15 mouse cellular contexts compared by ENCODE assay signal in the genomic region with DNA sequence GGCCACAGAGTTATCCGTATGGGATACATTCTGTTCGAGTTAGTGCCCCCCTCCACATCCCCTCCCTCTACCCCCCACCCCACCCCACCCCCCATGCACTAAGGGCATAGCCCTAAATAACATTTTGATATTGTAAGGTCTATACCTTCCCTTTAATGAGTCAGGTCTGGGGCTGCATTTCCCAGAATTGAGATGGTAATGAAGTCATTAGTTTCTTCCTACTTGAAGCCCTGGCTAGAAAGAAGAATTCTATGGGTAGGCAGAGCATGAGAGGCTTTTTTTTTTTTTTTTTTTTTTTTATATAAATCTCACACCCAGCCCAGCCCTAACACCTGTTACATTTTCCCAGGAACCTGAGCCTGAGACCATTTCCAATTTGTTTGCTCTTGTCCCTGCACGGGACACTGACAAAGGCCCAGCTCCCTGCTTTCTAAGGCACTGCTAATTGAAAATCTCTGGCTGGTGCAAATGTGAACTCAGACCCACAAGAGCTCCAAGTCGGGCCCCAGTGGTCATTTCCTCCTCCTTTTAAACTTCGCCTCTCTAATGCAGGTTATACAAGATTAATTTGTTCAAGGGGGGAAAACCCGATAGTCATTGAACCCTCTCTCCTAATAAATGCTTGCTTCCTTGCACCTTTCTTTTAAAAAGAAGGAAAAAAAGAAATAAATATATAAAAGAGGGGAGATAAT.
DNase-seq lines count a peak whose midpoint lies in the region; ATAC-seq lines count a peak whose summit lies in the region.
"Had no signal": no experiment of that assay in that cellular context is flagged by ENCODE, and none has a peak within 500 bp of the region (broad histone marks: within the 10 kb centered on the region; RNA-seq: fewer than 3 reads in every experiment).

No protein-coding gene starts in this region.

- no peaks in the 10 kb centered on the region for H3K36me3 ChIP-seq in midbrain, embryonic 10.5 days
- no peaks in the 10 kb centered on the region for H3K36me3 ChIP-seq in midbrain, embryonic 16.5 days (ENCODE audit: control insufficient read depth, insufficient read depth, low read length)
- no peaks in the 10 kb centered on the region for H3K36me3 ChIP-seq in forebrain, embryonic 14.5 days (ENCODE audit: control insufficient read depth, insufficient read depth, low read length)
- no peaks in the 10 kb centered on the region for H3K36me3 ChIP-seq in hindbrain, embryonic 15.5 days
- no peaks in the 10 kb centered on the region for H3K36me3 ChIP-seq in neural tube, embryonic 13.5 days
- H3K36me3 ChIP-seq: liver, embryonic 12.5 days; lung, embryonic 15.5 days had no signal

- peaks cover 5% of the 10 kb centered on the region; the same call in 1 of the 2 replicates for H3K9me3 ChIP-seq in midbrain, embryonic 10.5 days (replicated peaks)
- H3K9me3 ChIP-seq in midbrain, embryonic 16.5 days (replicated peaks; ENCODE audit: control insufficient read depth, low read length, poor library complexity, severe bottlenecking), result no peaks in the 10 kb centered on the region
- no peaks in the 10 kb centered on the region for H3K9me3 ChIP-seq in forebrain, embryonic 14.5 days (replicated peaks; ENCODE audit: control insufficient read depth, low read length)
- no peaks in the 10 kb centered on the region for H3K9me3 ChIP-seq in hindbrain, embryonic 15.5 days
- no peaks in the 10 kb centered on the region for H3K9me3 ChIP-seq in neural tube, embryonic 13.5 days
- H3K9me3 ChIP-seq: liver, embryonic 12.5 days; lung, embryonic 15.5 days had no signal

- DNase-seq in midbrain, embryonic 10.5 days (ENCODE audit: low spot score), result no peak
- peak; percentile 76 for DNase-seq in forebrain, embryonic 14.5 days (ENCODE audit: low spot score)
- DNase-seq in thymus, postnatal 10 days (ENCODE audit: low spot score in 2 of 2), result no peak
- no peak for DNase-seq in frontal cortex, postnatal 10 days (ENCODE audit: low spot score in 2 of 2)
- DNase-seq in ovary, postnatal 14 days (ENCODE audit: low spot score), result no peak
- DNase-seq: adrenal gland, postnatal 36 days; cerebellum, adult 8-10 months; gastrocnemius, postnatal 14 days; kidney, adult 9 months; kidney, postnatal 36 days had no signal

- WGBS in midbrain, embryonic 10.5 days, result 27% methylated on average over 6 of the region's 6 CpGs
- 20% methylated on average over 6 of the region's 6 CpGs for WGBS in midbrain, embryonic 16.5 days
- 1% methylated on average over 6 of the region's 6 CpGs for WGBS in forebrain, embryonic 14.5 days
- WGBS in hindbrain, embryonic 15.5 days, result 19% methylated on average over 6 of the region's 6 CpGs
- 16% methylated on average over 6 of the region's 6 CpGs for WGBS in neural tube, embryonic 13.5 days

- no peaks in the 10 kb centered on the region for H3K27me3 ChIP-seq in midbrain, embryonic 10.5 days (ENCODE audit: low read depth, poor library complexity, severe bottlenecking)
- H3K27me3 ChIP-seq in midbrain, embryonic 16.5 days (ENCODE audit: control insufficient read depth, insufficient read depth, low read depth, low read length), result no peaks in the 10 kb centered on the region
- H3K27me3 ChIP-seq in forebrain, embryonic 14.5 days (replicated peaks; ENCODE audit: control insufficient read depth, insufficient read depth, low read length), result no peaks in the 10 kb centered on the region
- no peaks in the 10 kb centered on the region for H3K27me3 ChIP-seq in hindbrain, embryonic 15.5 days
- H3K27me3 ChIP-seq in neural tube, embryonic 13.5 days, result no peaks in the 10 kb centered on the region
- H3K27me3 ChIP-seq: liver, embryonic 12.5 days; lung, embryonic 15.5 days had no signal

- H3K9ac ChIP-seq in midbrain, embryonic 16.5 days (ENCODE audit: low read depth, low read length), result no peak overlapping the region
- no peak overlapping the region for H3K9ac ChIP-seq in forebrain, embryonic 14.5 days (ENCODE audit: low read length)
- H3K9ac ChIP-seq in hindbrain, embryonic 15.5 days, result no peak overlapping the region
- no peak overlapping the region for H3K9ac ChIP-seq in neural tube, embryonic 13.5 days
- H3K9ac ChIP-seq: liver, embryonic 12.5 days; lung, embryonic 15.5 days had no signal

- no peak overlapping the region for H3K4me3 ChIP-seq in midbrain, embryonic 10.5 days
- no peak overlapping the region for H3K4me3 ChIP-seq in midbrain, embryonic 16.5 days (ENCODE audit: low read depth, low read length)
- no peak overlapping the region for H3K4me3 ChIP-seq in forebrain, embryonic 14.5 days (ENCODE audit: low read depth, low read length)
- H3K4me3 ChIP-seq in hindbrain, embryonic 15.5 days, result no peak overlapping the region
- H3K4me3 ChIP-seq in neural tube, embryonic 13.5 days, result no peak overlapping the region
- H3K4me3 ChIP-seq: liver, embryonic 12.5 days; lung, embryonic 15.5 days had no signal

- H3K4me2 ChIP-seq in midbrain, embryonic 16.5 days (ENCODE audit: low read length), result no peak overlapping the region
- H3K4me2 ChIP-seq in forebrain, embryonic 14.5 days (ENCODE audit: low read length), result peak overlapping the region; percentile 16; the same call in 1 of the 2 replicates
- no peak overlapping the region for H3K4me2 ChIP-seq in hindbrain, embryonic 15.5 days
- H3K4me2 ChIP-seq in neural tube, embryonic 13.5 days, result no peak overlapping the region
- H3K4me2 ChIP-seq: liver, embryonic 12.5 days; lung, embryonic 15.5 days had no signal

- H3K4me1 ChIP-seq in midbrain, embryonic 10.5 days, result peaks cover 51% of the 10 kb centered on the region
- H3K4me1 ChIP-seq in midbrain, embryonic 16.5 days (ENCODE audit: control insufficient read depth, insufficient read depth, low read length), result peaks cover 15% of the 10 kb centered on the region; the same call in 1 of the 2 replicates
- H3K4me1 ChIP-seq in forebrain, embryonic 14.5 days (ENCODE audit: control insufficient read depth, insufficient read depth, low read length), result peaks cover 34% of the 10 kb centered on the region
- peaks cover 27% of the 10 kb centered on the region for H3K4me1 ChIP-seq in hindbrain, embryonic 15.5 days (replicated peaks)
- peaks cover 36% of the 10 kb centered on the region for H3K4me1 ChIP-seq in neural tube, embryonic 13.5 days (replicated peaks)
- H3K4me1 ChIP-seq: liver, embryonic 12.5 days; lung, embryonic 15.5 days had no signal

- peak overlapping the region; percentile 83 for H3K27ac ChIP-seq in midbrain, embryonic 10.5 days (replicated peaks)
- no peak overlapping the region for H3K27ac ChIP-seq in midbrain, embryonic 16.5 days (ENCODE audit: low read length)
- H3K27ac ChIP-seq in forebrain, embryonic 14.5 days (ENCODE audit: low read depth, low read length), result peak overlapping the region; percentile 82
- H3K27ac ChIP-seq in hindbrain, embryonic 15.5 days (replicated peaks), result peak overlapping the region; percentile 56; the same call in 1 of the 2 replicates
- peak overlapping the region; percentile 74 for H3K27ac ChIP-seq in neural tube, embryonic 13.5 days (replicated peaks)
- H3K27ac ChIP-seq: liver, embryonic 12.5 days; lung, embryonic 15.5 days had no signal

- ATAC-seq in midbrain, embryonic 16.5 days, result no peak
- ATAC-seq in forebrain, embryonic 14.5 days, result peak; percentile 60
- no peak for ATAC-seq in hindbrain, embryonic 15.5 days (ENCODE audit: low FRiP score, low read depth)
- ATAC-seq in neural tube, embryonic 13.5 days (ENCODE audit: low read depth), result 0 out of 2 replicates have a peak, but pooled peaks have one; percentile 27
- ATAC-seq: liver, embryonic 12.5 days had no signal

Comparison
In these comparisons a context has a peak if more than half of its experiments do, and no peak if none do; other contexts are left out.
1. ATAC-seq: peak in forebrain, embryonic 14.5 days (single experiment) and neural tube, embryonic 13.5 days (single experiment); none in midbrain, embryonic 16.5 days (single experiment) and hindbrain, embryonic 15.5 days (single experiment).